Comparison of ENCODE assay signal across 17 mouse cellular contexts in genomic region chr2:158308276-158308675, GRCm38 (mm10). TPM values are rescaled to one million over a fixed set of nuclear protein-coding genes. Genes with fewer than 3 reads are reported as not detected.
A peak's percentile ranks its signal among the peaks of the same experiment; 100 is the strongest.
DNase-seq lines count a peak whose midpoint lies in the region; ATAC-seq and TF ChIP-seq lines count a peak whose summit lies in the region.
"Had no signal": no experiment of that assay in that cellular context is flagged by ENCODE, and none has a peak within 500 bp of the region (broad histone marks: within the 10 kb centered on the region; RNA-seq: fewer than 3 reads in every experiment).

No protein-coding gene starts in this region.

- no peak overlapping the region for H3K4me3 ChIP-seq in embryonic facial prominence, embryonic 14.5 days (ENCODE audit: low read depth, low read length)
- no peak overlapping the region for H3K4me3 ChIP-seq in embryonic facial prominence, embryonic 10.5 days
- no peak overlapping the region for H3K4me3 ChIP-seq in left cerebral cortex, adult 2 months

- H3K4me2 ChIP-seq in embryonic facial prominence, embryonic 14.5 days (ENCODE audit: low read depth, low read length): no peak overlapping the region

- no peaks in the 10 kb centered on the region for H3K9me3 ChIP-seq in embryonic facial prominence, embryonic 14.5 days (ENCODE audit: control insufficient read depth, low read length)
- H3K9me3 ChIP-seq in embryonic facial prominence, embryonic 10.5 days: no peaks in the 10 kb centered on the region

- 54% methylated on average over 5 of the region's 5 CpGs for WGBS in embryonic facial prominence, embryonic 14.5 days
- 58% methylated on average over 5 of the region's 5 CpGs for WGBS in embryonic facial prominence, embryonic 10.5 days

- H3K36me3 ChIP-seq in embryonic facial prominence, embryonic 14.5 days (ENCODE audit: control insufficient read depth, insufficient read depth, low read length): no peaks in the 10 kb centered on the region
- H3K36me3 ChIP-seq in embryonic facial prominence, embryonic 10.5 days (replicated peaks): no peaks in the 10 kb centered on the region

- intact Hi-C loops in left cerebral cortex, postnatal 14 days (cut with DNase I): no loop called here
- intact Hi-C loops in left cerebral cortex, adult 2 months (cut with DNase I): no loop called here

- no peak overlapping the region for H3K9ac ChIP-seq in embryonic facial prominence, embryonic 14.5 days (ENCODE audit: low read depth, low read length)

- DNase-seq in embryonic facial prominence, embryonic 14.5 days (ENCODE audit: low spot score): peak; percentile 17
- DNase-seq in embryonic facial prominence, embryonic 10.5 days (ENCODE audit: low spot score): no peak
- peak; percentile 13 to 34 for DNase-seq in left cerebral cortex, postnatal 14 days (ENCODE audit: low spot score in 2 of 2)
- DNase-seq in left cerebral cortex, adult 2 months (ENCODE audit: extremely low spot score in 1 of 2, low spot score in 2 of 2): no peak
- DNase-seq in right cerebral cortex, adult 2 months (ENCODE audit: low spot score in 2 of 2): peak; percentile 23 to 25
- DNase-seq in right cerebral cortex, postnatal 36 days (ENCODE audit: low spot score in 2 of 2): no peak
- DNase-seq in telencephalon, adult 2 months (ENCODE audit: low read depth, low spot score): peak; percentile 52
- DNase-seq: adrenal gland, postnatal 14 days; cerebellum, adult 11-12 months had no signal

- no peaks in the 10 kb centered on the region for H3K27me3 ChIP-seq in embryonic facial prominence, embryonic 14.5 days (replicated peaks; ENCODE audit: control insufficient read depth, insufficient read depth, low read length)
- no peaks in the 10 kb centered on the region for H3K27me3 ChIP-seq in embryonic facial prominence, embryonic 10.5 days (replicated peaks; ENCODE audit: low read depth, poor library complexity, severe bottlenecking)

- no peak for ATAC-seq in embryonic facial prominence, embryonic 14.5 days (ENCODE audit: low read depth)
- no peak for ATAC-seq in megakaryocyte-erythroid progenitor cell, adult 5-6 weeks (replicated peaks; ENCODE audit: low FRiP score, low TSS enrichment, poor library complexity, severe bottlenecking)

- no peak overlapping the region for H3K27ac ChIP-seq in embryonic facial prominence, embryonic 14.5 days (replicated peaks; ENCODE audit: low read depth, low read length)
- no peak overlapping the region for H3K27ac ChIP-seq in embryonic facial prominence, embryonic 10.5 days (replicated peaks)
- no peak overlapping the region for H3K27ac ChIP-seq in left cerebral cortex, adult 2 months

- H3K4me1 ChIP-seq in embryonic facial prominence, embryonic 14.5 days (ENCODE audit: control insufficient read depth, insufficient read depth, low read length): peaks cover 5% of the 10 kb centered on the region; the same call in 1 of the 2 replicates
- peaks cover 16% of the 10 kb centered on the region for H3K4me1 ChIP-seq in embryonic facial prominence, embryonic 10.5 days

- no peak; the same call in 1 of the 2 replicates for TF ChIP-seq CTCF in left cerebral cortex, adult 2 months (IDR thresholded peaks at IDR 0.05)

RNA-seq across cellular contexts. Expression of gene Lbp, which starts 2.0 kb away (rescaled TPM):
- polyA plus RNA-seq in embryonic facial prominence, embryonic 14.5 days (2014; fragmentation: Nextera tagmentation; extraction: Ambion mirVana): 7.8 and 11.9 TPM in 2 replicates
- 1.9 and 3.4 TPM in 2 replicates for polyA plus RNA-seq in embryonic facial prominence, embryonic 10.5 days (2016; fragmentation: Nextera tagmentation; extraction: Ambion mirVana)
- 1 to 10 TPM; 3.4 to 4.5 TPM for total RNA-seq in left cerebral cortex, postnatal 14 days (2021)
- 1 to 10 TPM; 1.2 to 2.4 TPM for total RNA-seq in left cerebral cortex, adult 2 months (2021)
- total RNA-seq in megakaryocyte-erythroid progenitor cell, adult 5-6 weeks (2014; fragmentation: Nextera tagmentation): 3.6 TPM in 1 of 2 replicates, not detected in the other
- 1.9 TPM in 1 of 2 replicates, not detected in the other for total RNA-seq in megakaryocyte-erythroid progenitor cell, adult 5-6 weeks (2017)

RNA-seq across cellular contexts. Expression of gene Bpi, which starts 50.4 kb away (rescaled TPM):
- not detected in 2 replicates for polyA plus RNA-seq in embryonic facial prominence, embryonic 14.5 days (2014; fragmentation: Nextera tagmentation; extraction: Ambion mirVana)
- not detected in 2 replicates for polyA plus RNA-seq in embryonic facial prominence, embryonic 10.5 days (2016; fragmentation: Nextera tagmentation; extraction: Ambion mirVana)
- total RNA-seq in left cerebral cortex, postnatal 14 days (2021): not detected
- total RNA-seq in left cerebral cortex, adult 2 months (2021): not detected
- not detected in 2 replicates for total RNA-seq in megakaryocyte-erythroid progenitor cell, adult 5-6 weeks (2014; fragmentation: Nextera tagmentation)
- 0.50 TPM in 1 of 2 replicates, not detected in the other for total RNA-seq in megakaryocyte-erythroid progenitor cell, adult 5-6 weeks (2017)
- total RNA-seq: adrenal gland, postnatal 14 days; heart, adult 8-10 months; heart, postnatal 25 days had no signal
- polyA plus RNA-seq: cortical plate, adult 2 months; erythroblast, embryonic 14.5 days; kidney, embryonic 16.5 days; limb, embryonic 11.5 days; spleen, adult 2 months had no signal

Comparison
In these comparisons a context has a peak if more than half of its experiments do, and no peak if none do; other contexts are left out.
1. DNase-seq: peak in embryonic facial prominence, embryonic 14.5 days (single experiment), left cerebral cortex, postnatal 14 days (2 of 2), right cerebral cortex, adult 2 months (2 of 2) and telencephalon, adult 2 months (single experiment); none in embryonic facial prominence, embryonic 10.5 days (single experiment), left cerebral cortex, adult 2 months (0 of 2) and right cerebral cortex, postnatal 36 days (0 of 2).